Mouse (Mus musculus): ENCODE results near the gene Zbtb11. TPM values are rescaled to one million over a fixed set of nuclear protein-coding genes. Genes with fewer than 3 reads are reported as not detected.
A peak's percentile ranks its signal among the peaks of the same experiment; 100 is the strongest.

The Zbtb11 gene
- polyA plus RNA-seq, 1 experiment from 2014 or later: 13.8 TPM

DNA sequence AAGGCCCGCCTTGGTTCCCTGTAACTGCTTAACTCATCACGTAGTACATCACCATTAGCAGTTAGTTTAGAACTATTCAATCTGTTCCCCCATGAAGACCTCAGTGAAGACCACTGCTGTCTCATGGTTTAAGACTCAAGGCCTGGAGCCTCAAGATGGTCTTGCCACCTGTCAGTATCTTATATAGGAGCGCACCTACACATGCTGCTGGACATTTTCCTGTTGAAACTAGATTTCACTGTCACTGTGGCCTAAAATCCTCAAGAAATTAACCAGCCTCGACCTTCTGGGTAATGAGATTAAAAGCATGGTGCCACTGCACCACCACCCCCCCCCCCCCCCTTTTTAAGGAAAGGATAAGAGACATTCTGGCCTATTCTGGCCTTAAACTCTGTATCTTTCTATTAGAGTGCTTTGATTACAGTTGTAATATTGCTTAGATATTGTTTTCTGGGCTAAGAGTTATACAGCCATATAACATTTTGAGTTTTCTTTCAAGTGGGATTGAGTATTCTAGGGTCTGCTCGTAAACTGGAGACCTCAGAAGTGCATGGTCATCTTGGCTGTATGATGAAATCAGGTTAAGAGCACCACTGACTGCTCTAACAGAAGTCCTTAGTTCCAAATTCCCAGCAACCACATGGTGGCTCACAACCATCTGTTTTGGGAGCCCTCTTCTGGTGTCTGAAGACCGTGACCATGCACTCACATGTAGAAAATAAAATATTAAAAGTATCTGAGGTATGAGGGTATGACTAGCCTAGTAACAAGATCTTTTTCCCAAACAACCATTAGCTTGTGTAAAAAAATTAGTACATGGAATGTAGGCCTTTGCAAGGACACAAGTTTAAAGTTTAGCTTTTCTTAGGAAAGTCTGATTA, 1.7 kb upstream of the Zbtb11 start:
- H3K4me2 ChIP-seq (ENCODE audit: low read length): no peak overlapping the region
- no peak overlapping the region for H3K9ac ChIP-seq (ENCODE audit: low read length)
- H3K4me3 ChIP-seq (ENCODE audit: control insufficient read depth in 1 of 2, insufficient read depth in 1 of 2, low read depth in 1 of 2, low read length in 2 of 2): no peak overlapping the region
- no peak overlapping the region for H3K27ac ChIP-seq (replicated peaks in 1 of 2; ENCODE audit: control insufficient read depth in 1 of 2, insufficient read depth in 1 of 2, low read depth in 2 of 2, low read length in 2 of 2)
- no peak for ATAC-seq (ENCODE audit: insufficient number of reproducible peaks, insufficient read depth, low FRiP score, low read depth)
- H3K9me3 ChIP-seq (ENCODE audit: control insufficient read depth, low read length): no peaks in the 10 kb centered on the region
- no peaks in the 10 kb centered on the region for H3K27me3 ChIP-seq (ENCODE audit: control insufficient read depth, insufficient read depth, low read length)
- peaks cover 55% of the 10 kb centered on the region for H3K36me3 ChIP-seq (ENCODE audit: control insufficient read depth, insufficient read depth, low read length)
- H3K4me1 ChIP-seq (ENCODE audit: control insufficient read depth in 2 of 2, insufficient read depth in 2 of 2, low read length in 2 of 2): peaks cover 0 to 24% of the 10 kb centered on the region in 2 experiments; a peak in 3 of 4 replicates
- 76% methylated on average over 6 of the region's 6 CpGs for WGBS

DNA sequence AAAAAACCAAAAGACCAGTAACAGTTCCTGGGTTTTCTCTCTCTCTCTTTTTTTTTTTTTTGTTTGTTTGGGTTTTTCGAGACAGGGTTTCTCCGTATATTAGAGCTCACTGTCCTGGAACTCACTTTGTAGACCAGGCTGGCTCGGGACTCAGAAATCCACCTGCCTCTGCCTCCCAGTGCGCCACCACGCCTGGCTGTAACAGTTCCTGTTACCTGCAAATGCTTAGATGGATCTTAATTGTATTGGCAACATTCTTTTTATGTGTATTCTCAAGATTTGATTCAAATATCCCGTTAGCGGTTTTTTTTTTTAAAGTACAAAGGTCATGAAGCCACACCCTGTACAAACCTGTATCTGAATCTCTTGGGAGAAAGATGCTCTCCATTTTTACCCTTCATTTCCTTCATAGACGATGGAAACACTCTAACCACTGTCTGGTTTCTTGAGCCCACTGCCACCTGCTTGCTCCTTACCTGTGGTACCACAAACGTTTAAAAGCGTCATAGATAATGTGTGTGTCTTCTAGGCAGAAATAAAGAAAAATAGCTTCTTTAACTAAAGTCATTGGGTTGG, 969 bp upstream of the Zbtb11 start:
- Histone ChIP-seq H3K4me3 (ENCODE audit: control insufficient read depth in 1 of 2, insufficient read depth in 1 of 2, low read depth in 1 of 2, low read length in 2 of 2) (peak overlapping the region in 1 of 2 experiments; percentile 96; a peak in 3 of 4 replicates), H3K4me2 (ENCODE audit: low read length) (peak overlapping the region; percentile 70), H3K4me1 (ENCODE audit: control insufficient read depth in 2 of 2, insufficient read depth in 2 of 2, low read length in 2 of 2) (peaks cover 0 to 19% of the 10 kb centered on the region in 2 experiments; a peak in 2 of 4 replicates), H3K9me3 (ENCODE audit: control insufficient read depth, low read length) (no peaks in the 10 kb centered on the region), H3K27me3 (ENCODE audit: control insufficient read depth, insufficient read depth, low read length) (no peaks in the 10 kb centered on the region), H3K27ac (replicated peaks in 1 of 2; ENCODE audit: control insufficient read depth in 1 of 2, insufficient read depth in 1 of 2, low read depth in 2 of 2, low read length in 2 of 2) (peak overlapping the region; percentile 50 to 56; a peak in 3 of 4 replicates), H3K36me3 (ENCODE audit: control insufficient read depth, insufficient read depth, low read length) (peaks cover 51% of the 10 kb centered on the region), H3K9ac (ENCODE audit: low read length) (peak overlapping the region; percentile 57)
- ATAC-seq (ENCODE audit: insufficient number of reproducible peaks, insufficient read depth, low FRiP score, low read depth): no peak
- WGBS: 51% methylated on average over 10 of the region's 10 CpGs

DNA sequence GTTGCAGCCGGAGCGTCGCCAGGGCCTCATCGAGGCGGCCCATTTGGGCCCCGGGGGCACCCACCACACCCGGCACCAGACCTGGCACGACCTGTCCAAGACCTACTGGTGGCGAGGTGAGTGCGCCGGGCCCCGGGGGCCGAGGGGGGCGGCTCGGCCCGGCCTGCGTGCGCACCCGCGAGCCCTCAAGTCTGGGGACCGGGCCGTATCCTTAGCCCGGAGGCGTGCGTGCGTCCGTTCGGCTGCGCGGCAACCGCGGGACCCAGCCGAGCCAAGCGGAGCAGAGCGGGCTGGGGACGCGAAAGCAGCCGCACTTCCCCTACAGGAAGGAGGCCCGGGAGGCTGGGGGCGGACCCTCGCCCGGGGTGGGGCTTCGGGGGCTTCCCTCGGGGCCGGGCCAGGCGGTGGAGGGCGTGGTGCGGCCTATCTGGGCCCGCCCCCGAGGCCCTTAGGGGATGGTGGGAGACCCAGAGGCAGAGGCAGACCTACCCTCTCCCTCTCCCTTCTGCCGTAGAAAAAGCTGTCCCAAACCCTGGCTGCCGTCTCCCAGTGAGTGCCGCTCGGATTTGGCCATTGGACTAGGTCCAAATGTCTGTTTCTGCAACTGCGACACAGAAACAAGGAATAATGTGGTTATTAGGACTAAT, 696 bp downstream of the Zbtb11 start:
- H3K4me2 ChIP-seq (ENCODE audit: low read length): peak overlapping the region; percentile 73
- under 1% methylated on average over 51 of the region's 55 CpGs for WGBS

DNA sequence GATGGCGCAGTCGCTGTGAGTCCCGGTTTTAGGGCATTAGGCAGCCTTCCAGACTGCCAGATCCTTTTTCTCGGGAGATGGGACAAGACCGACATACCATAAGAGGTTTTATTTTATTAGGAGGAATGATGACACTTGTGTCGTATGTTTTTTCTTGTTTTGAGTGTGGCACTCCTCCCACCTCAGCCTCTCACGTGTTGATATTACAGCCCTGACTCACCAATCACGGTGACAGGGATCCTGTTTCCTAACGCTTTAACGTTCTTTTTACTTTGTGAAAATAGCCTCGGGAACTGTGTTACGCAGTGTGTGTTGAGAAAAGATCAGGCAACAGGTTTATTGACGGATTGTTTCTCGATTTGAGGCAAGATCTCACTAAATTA, 1.2 kb downstream of the Zbtb11 start:
- 8% methylated on average over 14 of the region's 14 CpGs for WGBS
- H3K9me3 ChIP-seq (ENCODE audit: control insufficient read depth, low read length): no peaks in the 10 kb centered on the region
- no peak for ATAC-seq (ENCODE audit: insufficient number of reproducible peaks, insufficient read depth, low FRiP score, low read depth)
- peak overlapping the region; percentile 48 to 89 for H3K27ac ChIP-seq (replicated peaks in 1 of 2; ENCODE audit: control insufficient read depth in 1 of 2, insufficient read depth in 1 of 2, low read depth in 2 of 2, low read length in 2 of 2)
- peak overlapping the region; percentile 94 for H3K9ac ChIP-seq (ENCODE audit: low read length)
- peaks cover 0 to 16% of the 10 kb centered on the region in 2 experiments; a peak in 2 of 4 replicates for H3K4me1 ChIP-seq (ENCODE audit: control insufficient read depth in 2 of 2, insufficient read depth in 2 of 2, low read length in 2 of 2)
- H3K36me3 ChIP-seq (ENCODE audit: control insufficient read depth, insufficient read depth, low read length): peaks cover 34% of the 10 kb centered on the region
- H3K4me3 ChIP-seq (ENCODE audit: control insufficient read depth in 1 of 2, insufficient read depth in 1 of 2, low read depth in 1 of 2, low read length in 2 of 2): peak overlapping the region; percentile 81 to 96
- H3K27me3 ChIP-seq (ENCODE audit: control insufficient read depth, insufficient read depth, low read length): no peaks in the 10 kb centered on the region
- peak overlapping the region; percentile 73 for H3K4me2 ChIP-seq (ENCODE audit: low read length)

More for the DNA sequence above, 696 bp downstream of the Zbtb11 start:
- Histone ChIP-seq H3K4me3 (ENCODE audit: control insufficient read depth in 1 of 2, insufficient read depth in 1 of 2, low read depth in 1 of 2, low read length in 2 of 2) (peak overlapping the region; percentile 81 to 96), H3K27me3 (ENCODE audit: control insufficient read depth, insufficient read depth, low read length) (no peaks in the 10 kb centered on the region), H3K36me3 (ENCODE audit: control insufficient read depth, insufficient read depth, low read length) (peaks cover 39% of the 10 kb centered on the region), H3K9ac (ENCODE audit: low read length) (peak overlapping the region; percentile 94), H3K9me3 (ENCODE audit: control insufficient read depth, low read length) (no peaks in the 10 kb centered on the region), H3K27ac (replicated peaks in 1 of 2; ENCODE audit: control insufficient read depth in 1 of 2, insufficient read depth in 1 of 2, low read depth in 2 of 2, low read length in 2 of 2) (peak overlapping the region; percentile 72 to 89), H3K4me1 (ENCODE audit: control insufficient read depth in 2 of 2, insufficient read depth in 2 of 2, low read length in 2 of 2) (peaks cover 0 to 16% of the 10 kb centered on the region in 2 experiments; a peak in 2 of 4 replicates)
- peak; percentile 90 for ATAC-seq (ENCODE audit: insufficient number of reproducible peaks, insufficient read depth, low FRiP score, low read depth)

DNA sequence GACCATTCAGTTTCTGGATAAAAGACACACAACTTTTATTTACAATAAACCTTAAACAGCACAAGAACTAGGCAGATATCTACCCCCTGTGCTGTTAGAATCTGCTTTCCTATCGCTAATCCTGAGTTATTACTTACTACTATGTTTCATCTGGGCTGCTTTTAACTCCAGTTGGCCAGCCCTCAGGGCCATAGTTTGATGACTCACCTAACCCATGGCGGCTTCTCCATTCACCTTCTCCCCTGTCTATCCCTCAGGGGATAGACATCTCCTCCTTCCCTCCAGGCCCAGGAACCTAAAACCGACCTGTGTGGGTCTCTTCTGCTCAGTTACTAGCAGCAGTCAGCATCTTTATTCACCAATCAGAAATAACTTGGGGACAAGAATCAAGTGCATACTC, 12.3 kb downstream of the Zbtb11 start:
- no peak overlapping the region for H3K27ac ChIP-seq (replicated peaks in 1 of 2; ENCODE audit: control insufficient read depth in 1 of 2, insufficient read depth in 1 of 2, low read depth in 2 of 2, low read length in 2 of 2)
- H3K27me3 ChIP-seq (ENCODE audit: control insufficient read depth, insufficient read depth, low read length): no peaks in the 10 kb centered on the region
- H3K9me3 ChIP-seq (ENCODE audit: control insufficient read depth, low read length): no peaks in the 10 kb centered on the region
- no peak for ATAC-seq (ENCODE audit: insufficient number of reproducible peaks, insufficient read depth, low FRiP score, low read depth)
- 88% methylated on average over 3 of the region's 3 CpGs for WGBS
- H3K4me3 ChIP-seq (ENCODE audit: control insufficient read depth in 1 of 2, insufficient read depth in 1 of 2, low read depth in 1 of 2, low read length in 2 of 2): no peak overlapping the region
- H3K4me2 ChIP-seq (ENCODE audit: low read length): no peak overlapping the region
- H3K36me3 ChIP-seq (ENCODE audit: control insufficient read depth, insufficient read depth, low read length): peaks cover 53% of the 10 kb centered on the region
- no peaks in the 10 kb centered on the region for H3K4me1 ChIP-seq (ENCODE audit: control insufficient read depth in 2 of 2, insufficient read depth in 2 of 2, low read length in 2 of 2)
- no peak overlapping the region for H3K9ac ChIP-seq (ENCODE audit: low read length)

DNA sequence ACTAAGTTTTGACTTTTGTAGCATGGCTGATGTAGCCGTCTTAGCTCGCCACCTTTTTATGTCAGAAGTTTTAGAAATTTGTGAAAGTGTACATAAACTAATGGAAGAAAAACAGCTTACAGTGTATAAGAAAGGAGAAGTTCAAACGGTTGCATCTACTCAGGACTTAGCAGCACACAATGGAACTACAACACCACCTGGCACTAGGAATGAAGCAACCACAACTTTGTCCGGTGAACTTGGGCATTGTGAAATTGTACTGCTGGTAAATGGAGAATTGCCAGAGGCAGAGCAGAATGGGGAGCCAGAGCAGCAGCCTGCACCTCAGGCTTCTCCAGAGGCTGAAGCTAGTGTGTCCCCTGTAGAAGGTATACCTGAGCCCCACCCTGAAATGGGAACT, 16.6 kb downstream of the Zbtb11 start:
- WGBS: 92% methylated on average over 4 of the region's 4 CpGs
- no peak for ATAC-seq (ENCODE audit: insufficient number of reproducible peaks, insufficient read depth, low FRiP score, low read depth)
- no peaks in the 10 kb centered on the region for H3K4me1 ChIP-seq (ENCODE audit: control insufficient read depth in 2 of 2, insufficient read depth in 2 of 2, low read length in 2 of 2)
- H3K4me2 ChIP-seq (ENCODE audit: low read length): no peak overlapping the region
- H3K4me3 ChIP-seq (ENCODE audit: control insufficient read depth in 1 of 2, insufficient read depth in 1 of 2, low read depth in 1 of 2, low read length in 2 of 2): no peak overlapping the region
- no peak overlapping the region for H3K27ac ChIP-seq (replicated peaks in 1 of 2; ENCODE audit: control insufficient read depth in 1 of 2, insufficient read depth in 1 of 2, low read depth in 2 of 2, low read length in 2 of 2)
- no peak overlapping the region for H3K9ac ChIP-seq (ENCODE audit: low read length)
- no peaks in the 10 kb centered on the region for H3K27me3 ChIP-seq (ENCODE audit: control insufficient read depth, insufficient read depth, low read length)
- peaks cover 52% of the 10 kb centered on the region for H3K36me3 ChIP-seq (ENCODE audit: control insufficient read depth, insufficient read depth, low read length)
- H3K9me3 ChIP-seq (ENCODE audit: control insufficient read depth, low read length): no peaks in the 10 kb centered on the region

DNA sequence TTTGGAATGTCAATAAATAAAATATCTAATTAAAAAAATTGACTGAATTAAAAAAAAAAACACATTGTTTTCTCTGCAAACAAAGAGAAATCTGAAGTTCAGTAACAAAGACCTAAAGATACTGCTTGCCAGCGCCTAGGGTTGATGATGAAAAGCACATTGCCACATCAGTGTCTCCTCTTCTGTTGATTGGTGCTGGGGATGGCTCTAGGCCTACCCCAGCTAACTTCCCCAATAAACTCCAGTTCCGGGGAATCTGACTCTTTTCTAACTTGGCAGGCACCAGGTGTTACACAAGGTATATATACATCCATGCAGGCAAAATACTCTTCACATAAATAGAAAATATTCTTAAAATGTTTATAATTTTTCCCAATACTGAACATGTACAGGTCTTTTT, 20.6 kb downstream of the Zbtb11 start:
- H3K27ac ChIP-seq (replicated peaks in 1 of 2; ENCODE audit: control insufficient read depth in 1 of 2, insufficient read depth in 1 of 2, low read depth in 2 of 2, low read length in 2 of 2): no peak overlapping the region
- WGBS: 88% methylated on average over 2 of the region's 2 CpGs
- no peaks in the 10 kb centered on the region for H3K27me3 ChIP-seq (ENCODE audit: control insufficient read depth, insufficient read depth, low read length)
- no peak for ATAC-seq (ENCODE audit: insufficient number of reproducible peaks, insufficient read depth, low FRiP score, low read depth)
- H3K4me2 ChIP-seq (ENCODE audit: low read length): no peak overlapping the region
- no peak overlapping the region for H3K4me3 ChIP-seq (ENCODE audit: control insufficient read depth in 1 of 2, insufficient read depth in 1 of 2, low read depth in 1 of 2, low read length in 2 of 2)
- H3K4me1 ChIP-seq (ENCODE audit: control insufficient read depth in 2 of 2, insufficient read depth in 2 of 2, low read length in 2 of 2): no peaks in the 10 kb centered on the region
- no peak overlapping the region for H3K9ac ChIP-seq (ENCODE audit: low read length)
- no peaks in the 10 kb centered on the region for H3K9me3 ChIP-seq (ENCODE audit: control insufficient read depth, low read length)
- peaks cover 68% of the 10 kb centered on the region for H3K36me3 ChIP-seq (ENCODE audit: control insufficient read depth, insufficient read depth, low read length)

Measured in heart, embryonic 14.5 days (tissue).